Mouse (Mus musculus) forebrain, embryonic 15.5 days (tissue): ENCODE measurements at regions not wholly inside any gene's neighbourhood (a gene's known extent, or its start where the extent isn't known, plus 50 kb on each side); places are given as distances from the start of the nearest gene placed in this dataset.
"Not testable (repeated sequence)": the region's sequence is repeated elsewhere in the genome, so short reads cannot be mapped to it uniquely, and the experiment has no call there.

Experiments
- ATAC-seq: fragments of 200-750 bp; cut with Nextera tagmentation; replicated peaks from 2 replicates; pipeline ENCODE4 v1.8.0; 2017; ENCODE audit warnings: mild to moderate bottlenecking, moderate TSS enrichment, moderate library complexity
- H3K27ac ChIP-seq: fragments of 300-500 bp; sonication (generic); replicated peaks from 2 replicates; pipeline ENCODE4 v1.5.1; 2015; ENCODE audit warnings: mild to moderate bottlenecking, inconsistent platforms
- H3K27me3 ChIP-seq: fragments of 300-500 bp; sonication (generic); 2 replicates; pipeline ENCODE4 v1.6.1; 2015; ENCODE audit warnings: inconsistent platforms
- H3K36me3 ChIP-seq: fragments of 300-500 bp; sonication (generic); 2 replicates; pipeline ENCODE4 v1.6.1; 2015; ENCODE audit warnings: mild to moderate bottlenecking, inconsistent platforms
- H3K4me1 ChIP-seq: fragments of 300-500 bp; sonication (generic); 2 replicates; pipeline ENCODE4 v1.6.1; 2015; ENCODE audit warnings: inconsistent platforms
- H3K4me2 ChIP-seq: fragments of 300-500 bp; sonication (generic); replicated peaks from 2 replicates; pipeline ENCODE4 v1.6.1; 2015; ENCODE audit warnings: mild to moderate bottlenecking, inconsistent platforms
- H3K4me3 ChIP-seq: fragments of 300-500 bp; sonication (generic); 2 replicates; pipeline ENCODE4 v1.5.1; 2015; ENCODE audit warnings: mild to moderate bottlenecking, inconsistent platforms
- H3K9ac ChIP-seq: fragments of 300-500 bp; sonication (generic); replicated peaks from 2 replicates; pipeline ENCODE4 v1.6.1; 2015; ENCODE audit warnings: mild to moderate bottlenecking, inconsistent platforms
- H3K9me3 ChIP-seq: fragments of 300-500 bp; sonication (generic); 2 replicates; pipeline ENCODE4 v1.6.1; 2016; ENCODE audit warnings: inconsistent platforms
- WGBS: fragments of 180-500 bp; shearing (Covaris S2); methylation state at CpG from one replicate; pipeline ENCODE4 v1.1.7; 2015; ENCODE audit warnings: mixed read lengths; 5-methylcytosine and 5-hydroxymethylcytosine counted together

- Histone ChIP-seq H3K4me2 (no peak overlapping the region), H3K4me1 (no peaks in the 10 kb centered on the region), H3K9me3 (no peaks in the 10 kb centered on the region), H3K27ac (no peak overlapping the region), H3K36me3 (no peaks in the 10 kb centered on the region), H3K27me3 (no peaks in the 10 kb centered on the region), H3K4me3 (no peak overlapping the region), H3K9ac (no peak overlapping the region)
- 89% methylated on average over 5 of the region's 5 CpGs for WGBS
- no peak for ATAC-seq
These were observed 125.3 kb downstream of the Gipc2 start for GRCm38 (mm10) chr3:152040751-152041150.

- H3K9ac ChIP-seq, H3K27ac ChIP-seq, H3K36me3 ChIP-seq, ATAC-seq, H3K9me3 ChIP-seq, H3K4me1 ChIP-seq, H3K4me2 ChIP-seq, H3K4me3 ChIP-seq, H3K27me3 ChIP-seq: not testable (repeated sequence)
- 90% methylated on average over 5 of the region's 5 CpGs for WGBS
These were observed 129.2 kb downstream of the Gipc2 start for GRCm38 (mm10) chr3:152036819-152037218.

GRCm38 (mm10) chr3:152035416-152035815, 130.6 kb downstream of the Gipc2 start:
- H3K27me3 ChIP-seq: no peaks in the 10 kb centered on the region
- H3K4me2 ChIP-seq: no peak overlapping the region
- no peak for ATAC-seq
- H3K9ac ChIP-seq: no peak overlapping the region
- no peaks in the 10 kb centered on the region for H3K4me1 ChIP-seq
- 75% methylated on average over 5 of the region's 5 CpGs for WGBS
- H3K4me3 ChIP-seq: no peak overlapping the region
- H3K27ac ChIP-seq: no peak overlapping the region
- H3K36me3 ChIP-seq: no peaks in the 10 kb centered on the region
- no peaks in the 10 kb centered on the region for H3K9me3 ChIP-seq

GRCm38 (mm10) chr3:152034686-152035085, 131.3 kb downstream of the Gipc2 start:
- no peak for ATAC-seq
- no peak overlapping the region for H3K27ac ChIP-seq
- no peaks in the 10 kb centered on the region for H3K36me3 ChIP-seq
- WGBS: 78% methylated on average over 10 of the region's 10 CpGs
- H3K4me1 ChIP-seq: no peaks in the 10 kb centered on the region
- H3K27me3 ChIP-seq: no peaks in the 10 kb centered on the region
- no peaks in the 10 kb centered on the region for H3K9me3 ChIP-seq
- no peak overlapping the region for H3K4me2 ChIP-seq
- no peak overlapping the region for H3K4me3 ChIP-seq
- H3K9ac ChIP-seq: no peak overlapping the region

GRCm38 (mm10) chr3:152034221-152034620, 131.8 kb downstream of the Gipc2 start:
- Histone ChIP-seq H3K27me3 (no peaks in the 10 kb centered on the region), H3K36me3 (no peaks in the 10 kb centered on the region), H3K9ac (no peak overlapping the region), H3K4me2 (no peak overlapping the region), H3K4me1 (no peaks in the 10 kb centered on the region), H3K27ac (no peak overlapping the region), H3K4me3 (no peak overlapping the region), H3K9me3 (no peaks in the 10 kb centered on the region)
- ATAC-seq: no peak
- 65% methylated on average over 2 of the region's 2 CpGs for WGBS

GRCm38 (mm10) chr3:152032663-152033318, 133.2 kb downstream of the Gipc2 start:
- no peak overlapping the region for H3K4me3 ChIP-seq
- H3K36me3 ChIP-seq: no peaks in the 10 kb centered on the region
- H3K27me3 ChIP-seq: no peaks in the 10 kb centered on the region
- WGBS: 81% methylated on average over 3 of the region's 3 CpGs
- no peak overlapping the region for H3K4me2 ChIP-seq
- no peaks in the 10 kb centered on the region for H3K4me1 ChIP-seq
- ATAC-seq: no peak
- H3K9ac ChIP-seq: no peak overlapping the region
- no peak overlapping the region for H3K27ac ChIP-seq
- no peaks in the 10 kb centered on the region for H3K9me3 ChIP-seq

- 81% methylated on average over 1 of the region's 1 CpGs for WGBS
- H3K27ac ChIP-seq: no peak overlapping the region
- H3K9me3 ChIP-seq: no peaks in the 10 kb centered on the region
- H3K36me3 ChIP-seq: no peaks in the 10 kb centered on the region
- ATAC-seq: no peak
- H3K4me2 ChIP-seq: no peak overlapping the region
- H3K27me3 ChIP-seq: no peaks in the 10 kb centered on the region
- no peaks in the 10 kb centered on the region for H3K4me1 ChIP-seq
- H3K9ac ChIP-seq: no peak overlapping the region
- no peak overlapping the region for H3K4me3 ChIP-seq
These were observed 137.3 kb downstream of the Gipc2 start for GRCm38 (mm10) chr3:152028695-152029094.

GRCm38 (mm10) chr3:152026034-152026433, 140.0 kb downstream of the Gipc2 start:
- H3K27ac ChIP-seq: no peak overlapping the region
- WGBS: 81% methylated on average over 4 of the region's 4 CpGs
- no peaks in the 10 kb centered on the region for H3K27me3 ChIP-seq
- no peak overlapping the region for H3K9ac ChIP-seq
- H3K9me3 ChIP-seq: no peaks in the 10 kb centered on the region
- H3K36me3 ChIP-seq: no peaks in the 10 kb centered on the region
- no peaks in the 10 kb centered on the region for H3K4me1 ChIP-seq
- no peak overlapping the region for H3K4me3 ChIP-seq
- H3K4me2 ChIP-seq: no peak overlapping the region
- no peak for ATAC-seq

- Histone ChIP-seq H3K9ac (no peak overlapping the region), H3K9me3 (no peaks in the 10 kb centered on the region), H3K27me3 (no peaks in the 10 kb centered on the region), H3K4me3 (no peak overlapping the region), H3K4me1 (no peaks in the 10 kb centered on the region), H3K27ac (no peak overlapping the region), H3K4me2 (no peak overlapping the region), H3K36me3 (no peaks in the 10 kb centered on the region)
- 86% methylated on average over 8 of the region's 8 CpGs for WGBS
- ATAC-seq: no peak
These were observed 140.9 kb downstream of the Gipc2 start for GRCm38 (mm10) chr3:152025122-152025521.

- no peaks in the 10 kb centered on the region for H3K4me1 ChIP-seq
- no peak overlapping the region for H3K27ac ChIP-seq
- H3K27me3 ChIP-seq: no peaks in the 10 kb centered on the region
- H3K9me3 ChIP-seq: no peaks in the 10 kb centered on the region
- no peak overlapping the region for H3K4me3 ChIP-seq
- no peak overlapping the region for H3K9ac ChIP-seq
- no peak for ATAC-seq
- H3K36me3 ChIP-seq: no peaks in the 10 kb centered on the region
- H3K4me2 ChIP-seq: no peak overlapping the region
- WGBS: 91% methylated on average over 4 of the region's 4 CpGs
These were observed 159.3 kb downstream of the Gipc2 start for GRCm38 (mm10) chr3:152006747-152007146.

- Histone ChIP-seq H3K4me3 (no peak overlapping the region), H3K9me3 (no peaks in the 10 kb centered on the region), H3K4me2 (no peak overlapping the region), H3K27ac (no peak overlapping the region), H3K36me3 (no peaks in the 10 kb centered on the region), H3K27me3 (no peaks in the 10 kb centered on the region), H3K4me1 (no peaks in the 10 kb centered on the region), H3K9ac (no peak overlapping the region)
- WGBS: 85% methylated on average over 3 of the region's 3 CpGs
- no peak for ATAC-seq
These were observed 160.5 kb downstream of the Gipc2 start for GRCm38 (mm10) chr3:152005366-152006025.

GRCm38 (mm10) chr3:152004411-152004955, 161.5 kb downstream of the Gipc2 start:
- no peaks in the 10 kb centered on the region for H3K9me3 ChIP-seq
- H3K9ac ChIP-seq: no peak overlapping the region
- H3K4me2 ChIP-seq: no peak overlapping the region
- ATAC-seq: no peak
- no peaks in the 10 kb centered on the region for H3K27me3 ChIP-seq
- no peaks in the 10 kb centered on the region for H3K36me3 ChIP-seq
- no peaks in the 10 kb centered on the region for H3K4me1 ChIP-seq
- H3K4me3 ChIP-seq: no peak overlapping the region
- WGBS: 85% methylated on average over 7 of the region's 7 CpGs
- H3K27ac ChIP-seq: no peak overlapping the region
